Mouse (Mus musculus): ENCODE measurements around the gene BC051142. TPM values are rescaled to one million over a fixed set of nuclear protein-coding genes. Genes with fewer than 3 reads are reported as not detected.
"Not testable (repeated sequence)": the region's sequence is repeated elsewhere in the genome, so short reads cannot be mapped to it uniquely, and the experiment has no call there.

BC051142 gene
- total RNA-seq, 2 experiments from 2014 or later = not detected

DNA sequence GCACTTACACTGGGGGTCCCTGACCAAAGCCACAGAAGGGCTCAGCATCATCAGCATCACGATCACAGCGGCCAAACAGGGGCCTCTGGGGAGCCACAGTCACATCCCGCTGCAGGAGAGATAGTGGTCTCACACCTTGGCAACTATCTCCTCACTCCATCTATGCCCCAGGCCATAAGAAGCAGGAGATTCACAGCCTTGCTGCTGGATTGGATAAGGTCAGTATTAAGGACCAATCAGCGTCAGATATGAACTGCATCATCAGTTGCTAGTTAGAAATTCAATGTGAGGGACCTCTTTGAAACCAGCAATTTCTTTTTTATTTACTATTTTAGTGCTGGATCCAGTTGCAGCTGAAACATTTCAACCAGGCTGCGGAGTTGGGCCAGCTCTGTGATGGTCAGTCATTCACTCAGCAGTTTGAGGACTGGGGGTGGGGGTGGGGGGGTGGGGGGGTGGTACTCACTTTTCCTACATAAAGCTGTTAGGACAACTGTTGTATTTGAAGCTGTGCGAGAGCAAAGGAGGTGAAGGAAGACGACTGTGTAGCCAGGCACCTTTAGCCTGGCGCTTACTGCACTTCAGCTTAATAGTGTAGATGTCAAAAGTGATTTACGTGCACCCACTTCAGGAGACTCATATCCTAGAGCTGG lies 436 bp upstream of the BC051142 start:
- DNase-seq (ENCODE audit: low spot score) = peak; percentile 78

- no peak for DNase-seq (ENCODE audit: low spot score)
Observed at GRCm38 (mm10) chr17:34399394-34399715, 735 bp downstream of the BC051142 start.

DNA sequence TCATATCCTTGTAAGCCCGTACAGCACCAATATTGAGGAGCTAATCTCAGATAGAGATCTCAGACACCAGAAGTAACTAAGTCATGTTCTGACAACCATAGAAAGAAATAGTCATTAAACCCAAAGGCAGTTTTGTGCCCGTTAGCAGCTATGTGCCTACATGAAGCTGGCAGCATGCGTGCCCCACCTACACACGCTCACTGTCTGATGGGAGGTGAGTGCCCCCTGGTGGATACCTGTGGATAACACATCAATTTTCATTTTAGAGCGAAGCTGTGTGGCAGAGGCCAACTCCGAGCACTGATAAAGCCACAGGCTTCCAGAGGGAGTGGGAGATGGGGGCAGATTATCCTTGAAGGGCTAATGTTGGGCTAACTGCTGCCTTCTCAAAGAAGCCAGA lies 12.5 kb downstream of the BC051142 start:
- peak; percentile 57 for DNase-seq (ENCODE audit: low spot score)

- DNase-seq (ENCODE audit: low spot score) = no peak
Observed at GRCm38 (mm10) chr17:34420014-34420413, 21.4 kb downstream of the BC051142 start.

GRCm38 (mm10) chr17:34427597-34427996 lies 29.0 kb downstream of the BC051142 start:
- DNase-seq (ENCODE audit: low spot score) = no peak

DNA sequence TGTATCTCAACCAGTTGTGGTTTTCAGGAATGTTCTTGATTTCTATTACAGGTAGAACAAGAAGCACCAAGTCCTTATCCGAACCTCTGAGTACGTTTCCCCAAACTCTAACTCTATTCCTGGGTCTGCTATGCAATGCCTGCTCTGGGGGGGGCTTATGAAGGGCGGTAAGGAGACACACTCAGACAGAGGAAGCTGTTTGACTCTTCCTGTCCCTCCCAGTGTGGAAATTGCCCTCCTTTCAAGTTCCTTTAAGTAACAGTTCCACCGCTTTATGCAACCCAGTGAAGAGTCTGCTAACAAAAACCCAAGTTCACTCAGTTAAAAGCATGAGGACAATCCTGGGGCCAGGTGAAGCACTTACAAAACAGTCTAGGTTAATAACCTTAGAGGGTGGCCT lies 38.5 kb downstream of the BC051142 start:
- no peak for DNase-seq (ENCODE audit: low spot score)

GRCm38 (mm10) chr17:34437606-34438005 lies 39.0 kb downstream of the BC051142 start:
- DNase-seq (ENCODE audit: low spot score) = no peak

DNA sequence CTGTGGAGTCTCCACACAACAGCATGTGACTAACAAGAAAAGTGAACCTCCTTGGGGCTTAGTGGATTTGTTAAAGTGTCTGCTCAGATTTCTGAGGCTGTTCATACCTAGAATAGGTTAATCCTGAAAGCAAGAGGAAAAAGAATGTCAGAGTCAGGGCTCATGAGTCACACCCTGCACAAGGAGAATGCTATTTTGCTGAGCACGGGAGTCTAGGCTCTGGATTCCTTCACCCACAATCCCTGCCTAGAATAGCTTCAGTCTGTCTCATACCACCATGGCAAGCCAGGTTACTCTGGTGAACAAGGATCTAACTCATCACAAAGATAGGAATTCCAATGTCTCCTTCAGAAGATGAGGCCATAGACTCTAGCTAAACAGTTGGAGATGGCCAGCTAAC lies 40.0 kb downstream of the BC051142 start:
- no peak for DNase-seq (ENCODE audit: low spot score)

DNA sequence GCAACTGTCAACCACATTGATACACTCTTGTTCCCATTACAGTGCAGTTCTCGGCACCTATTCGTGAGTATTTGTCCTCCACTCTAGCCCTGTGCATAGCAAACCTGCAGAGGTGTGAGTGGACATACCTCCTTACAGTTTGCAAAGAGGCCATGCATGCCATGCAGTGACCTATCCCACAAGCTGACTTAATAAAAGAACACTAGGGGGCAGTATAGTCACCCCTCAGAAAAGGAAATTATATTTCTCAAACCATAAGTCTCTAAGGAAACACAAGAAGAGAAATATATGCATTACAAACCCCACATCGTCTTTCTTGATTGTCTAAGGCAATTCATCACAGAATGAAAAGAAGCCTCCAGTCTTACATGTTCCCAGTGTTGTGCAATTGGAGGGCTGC lies 41.2 kb downstream of the BC051142 start:
- no peak for DNase-seq (ENCODE audit: low spot score)

DNA sequence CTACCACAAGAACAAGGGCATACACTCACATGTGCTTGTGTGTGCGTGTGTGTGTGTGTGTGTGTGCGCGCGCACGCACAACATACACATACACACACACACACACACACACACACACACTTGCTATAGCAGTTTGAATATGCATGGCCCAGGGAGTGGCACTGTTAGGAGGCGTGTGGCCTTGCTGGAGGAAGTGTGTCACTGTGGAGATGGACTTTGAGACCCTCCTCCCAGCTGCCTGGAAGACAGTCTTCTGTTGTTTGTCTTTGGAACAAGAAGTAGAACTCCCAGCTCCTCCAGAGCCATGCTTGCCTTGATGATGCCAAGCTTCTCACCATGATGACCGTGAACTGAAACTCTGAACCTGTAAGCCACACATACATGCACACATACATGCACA lies 43.4 kb downstream of the BC051142 start:
- no peak for DNase-seq (ENCODE audit: low spot score)

GRCm38 (mm10) chr17:34448473-34449041 lies 49.9 kb downstream of the BC051142 start:
- no peak for DNase-seq (ENCODE audit: low spot score)

DNA sequence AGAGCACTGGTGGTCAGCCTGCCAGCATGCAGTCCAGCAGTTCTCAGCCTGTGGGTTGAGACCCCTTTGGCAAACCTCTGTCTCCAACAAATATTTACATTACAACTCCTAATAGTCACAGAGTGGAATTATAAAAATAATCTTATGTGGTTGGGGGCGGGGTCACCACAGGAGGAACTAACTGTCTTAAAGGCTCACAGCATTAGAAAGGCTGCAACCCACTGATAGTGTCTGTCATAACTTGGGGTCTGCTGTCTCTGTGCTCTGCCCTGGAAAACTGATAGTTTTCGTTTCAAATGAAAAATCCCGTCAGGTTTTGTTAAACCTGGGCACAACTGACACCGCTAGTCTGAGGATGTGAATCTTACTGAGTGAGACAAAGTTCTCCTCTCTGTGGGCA lies 59.0 kb downstream of the BC051142 start:
- no peak for DNase-seq (ENCODE audit: low spot score)

DNA sequence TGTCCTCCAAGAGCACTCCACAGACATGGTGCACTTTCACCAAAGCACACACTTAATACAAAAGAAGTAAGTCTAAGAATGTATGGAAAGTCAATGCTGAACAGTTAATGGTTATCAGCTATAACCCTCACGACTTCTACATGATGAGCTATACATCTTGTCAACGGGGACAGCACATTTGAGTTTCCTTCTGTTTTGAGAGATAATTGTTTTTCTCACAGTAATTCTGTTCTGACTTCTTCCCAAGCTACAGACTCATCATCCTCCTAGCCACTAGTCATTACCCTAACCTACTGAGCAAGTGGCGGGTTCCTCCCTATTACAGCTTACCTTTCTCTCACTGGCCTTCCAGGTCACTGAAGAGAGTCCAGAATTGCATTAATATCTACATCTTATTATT lies 60.6 kb downstream of the BC051142 start:
- no peak for DNase-seq (ENCODE audit: low spot score)

DNA sequence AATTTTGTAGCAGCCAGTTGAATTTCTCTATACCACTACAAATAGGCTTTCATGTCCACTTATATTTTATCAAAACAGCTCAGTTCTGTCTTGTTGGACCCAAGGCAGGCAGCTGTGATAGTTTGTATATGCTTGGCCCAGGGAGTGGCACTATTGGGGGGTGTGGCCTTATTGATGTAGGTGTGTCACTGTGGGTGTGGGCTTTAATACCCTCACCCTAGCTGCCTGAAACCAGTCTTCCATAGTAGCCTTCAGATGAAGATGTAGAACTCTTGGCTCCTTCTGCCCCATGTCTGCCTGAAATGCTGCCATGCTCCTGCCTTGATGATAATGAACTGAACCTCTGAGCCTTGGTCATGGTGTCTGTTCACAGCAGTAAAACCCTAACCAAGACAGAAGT lies 67.3 kb downstream of the BC051142 start:
- not testable (repeated sequence) for DNase-seq (ENCODE audit: low spot score)

DNA sequence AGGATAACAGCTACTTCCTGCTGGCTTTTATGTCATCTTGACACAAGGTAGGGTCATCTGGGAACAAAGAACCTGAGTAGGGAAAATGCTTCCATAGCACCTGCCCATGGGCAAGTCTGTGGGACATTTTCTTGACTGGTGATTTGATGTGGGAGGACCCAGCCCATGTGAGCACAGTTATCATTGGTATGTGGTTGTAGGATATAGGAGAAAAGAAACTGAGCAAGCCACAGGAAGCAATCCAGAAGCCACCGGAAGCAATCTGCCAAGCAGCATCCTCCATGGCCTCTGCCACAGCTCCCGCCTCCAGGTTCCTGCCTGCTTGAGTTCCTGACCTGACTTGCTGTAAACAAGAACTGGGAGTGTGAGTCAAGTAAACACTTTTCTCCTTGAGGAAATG lies 71.9 kb downstream of the BC051142 start:
- no peak for DNase-seq (ENCODE audit: low spot score)

DNA sequence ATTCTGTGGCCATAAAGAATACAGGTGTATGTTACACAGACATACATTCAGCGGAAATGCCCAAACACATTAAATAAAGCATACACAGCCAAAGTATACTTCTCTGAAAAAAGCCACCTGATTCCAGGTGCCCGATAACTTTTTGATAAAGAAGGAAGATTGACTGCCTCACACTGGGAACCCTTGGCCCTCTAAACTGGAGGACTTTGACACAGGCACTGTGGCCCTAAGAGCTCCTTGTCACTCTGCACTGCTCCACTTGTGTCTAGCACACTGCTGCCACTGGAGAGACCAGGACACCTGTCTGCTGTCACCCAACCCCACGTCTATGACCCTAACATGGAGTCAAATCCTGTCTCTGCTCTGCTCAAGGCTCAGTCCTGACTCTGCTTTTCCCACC lies 76.4 kb downstream of the BC051142 start:
- DNase-seq (ENCODE audit: low spot score) = no peak

GRCm38 (mm10) chr17:34476427-34476826 lies 77.8 kb downstream of the BC051142 start:
- DNase-seq (ENCODE audit: low spot score) = no peak

DNA sequence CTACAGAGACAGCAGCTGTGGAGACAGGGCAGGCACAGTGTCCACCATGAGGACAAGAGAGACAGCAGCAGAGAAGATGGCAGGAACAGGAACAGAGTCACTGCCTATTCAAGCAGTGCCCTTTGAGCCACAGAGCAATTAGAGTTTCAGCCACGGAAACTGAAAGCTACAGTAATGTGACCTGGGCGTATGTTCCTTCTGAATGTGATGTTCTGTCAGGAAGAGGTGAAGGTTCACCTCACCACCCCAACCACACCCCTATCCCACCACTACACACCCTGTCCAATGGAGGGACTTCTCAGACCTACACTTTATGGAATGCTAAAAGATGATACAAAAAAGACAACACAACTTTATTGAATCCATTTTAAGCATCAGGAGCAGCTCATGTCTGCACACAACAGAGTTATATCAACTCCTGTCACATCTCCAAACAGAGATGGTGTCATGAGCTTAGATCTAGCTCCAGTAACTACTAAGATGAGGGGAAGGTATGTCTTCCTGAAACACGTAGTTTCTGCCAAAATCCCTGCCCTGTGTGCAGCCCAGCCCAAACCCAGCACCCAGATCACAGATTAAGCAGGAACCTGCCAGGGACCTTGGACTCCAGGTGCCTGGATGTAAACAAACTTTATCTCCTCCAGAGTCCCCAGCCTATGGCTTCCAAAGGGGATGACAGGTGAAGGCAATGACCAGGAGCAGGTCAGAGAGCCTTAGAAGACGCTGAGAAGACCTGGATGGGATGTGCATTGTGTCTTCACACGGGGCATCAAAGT lies 78.8 kb downstream of the BC051142 start, which contains the start of gene Btnl4:
Btnl4 (minus strand) TSS at position 81 of the 776 bp plus-strand sequence.
- not testable (repeated sequence) for DNase-seq (ENCODE audit: low spot score)

- DNase-seq (ENCODE audit: low spot score) = no peak
Observed at GRCm38 (mm10) chr17:34492796-34493195, 94.2 kb downstream of the BC051142 start.

DNA sequence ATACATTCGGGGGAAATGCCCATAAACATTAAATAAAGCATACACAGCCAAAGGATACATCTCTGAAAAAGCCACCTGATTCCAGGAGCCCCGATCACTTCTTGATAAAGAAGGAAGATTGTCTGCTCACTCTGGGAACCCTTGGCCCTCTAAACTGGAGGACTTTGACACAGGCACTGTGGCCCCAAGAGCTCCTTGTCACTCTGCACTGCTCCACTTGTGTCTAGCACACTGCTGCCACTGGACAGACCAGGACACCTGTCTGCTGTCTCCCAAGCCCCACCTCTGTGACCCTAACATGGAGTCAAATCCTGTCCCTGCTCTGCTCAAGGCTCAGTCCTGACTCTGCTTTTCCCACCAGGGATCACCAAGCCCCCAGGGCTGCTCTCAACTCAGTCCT lies 96.5 kb downstream of the BC051142 start:
- not testable (repeated sequence) for DNase-seq (ENCODE audit: low spot score)

GRCm38 (mm10) chr17:34496539-34496938 lies 97.9 kb downstream of the BC051142 start:
- DNase-seq (ENCODE audit: low spot score) = no peak

GRCm38 (mm10) chr17:34497319-34497718 lies 98.7 kb downstream of the BC051142 start:
- not testable (repeated sequence) for DNase-seq (ENCODE audit: low spot score)

DNA sequence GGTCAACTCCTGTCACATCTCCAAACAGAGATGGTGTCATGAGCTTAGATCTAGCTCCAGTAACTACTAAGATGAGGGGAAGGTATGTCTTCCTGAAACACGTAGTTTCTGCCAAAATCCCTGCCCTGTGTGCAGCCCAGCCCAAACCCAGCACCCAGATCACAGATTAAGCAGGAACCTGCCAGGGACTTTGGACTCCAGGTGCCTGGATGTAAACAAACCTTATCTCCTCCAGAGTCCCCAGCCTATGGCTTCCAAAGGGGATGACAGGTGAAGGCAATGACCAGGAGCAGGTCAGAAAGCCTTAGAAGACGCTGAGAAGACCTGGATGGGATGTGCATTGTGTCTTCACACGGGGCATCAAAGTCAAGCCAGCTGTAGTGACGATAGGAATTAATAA lies 99.1 kb downstream of the BC051142 start:
- not testable (repeated sequence) for DNase-seq (ENCODE audit: low spot score)
